Mouse (Mus musculus) midbrain, embryonic 16.5 days (tissue): ENCODE measurements at regions not wholly inside any gene's neighbourhood (a gene's known extent, or its start where the extent isn't known, plus 50 kb on each side); places are given as distances from the start of the nearest gene placed in this dataset.
A peak's percentile ranks its signal among the peaks of the same experiment; 100 is the strongest.

Experiments used
- ATAC-seq: fragments of 200-750 bp; cut with Nextera tagmentation; 2 replicates; pipeline ENCODE4 v1.8.0; 2017; ENCODE audit warnings: moderate TSS enrichment
- H3K27ac ChIP-seq: fragments of 300-500 bp; sonication (generic); 2 replicates; pipeline ENCODE4 v1.5.1; 2014; ENCODE audit warnings: mild to moderate bottlenecking, low read length, mixed read lengths
- H3K27me3 ChIP-seq: fragments of 300-500 bp; sonication (generic); 2 replicates; pipeline ENCODE4 v1.6.1; 2014; ENCODE audit warnings: low read depth, low read length, mixed read lengths; ENCODE audit not compliant: control insufficient read depth, insufficient read depth
- H3K36me3 ChIP-seq: fragments of 300-500 bp; sonication (generic); 2 replicates; pipeline ENCODE4 v1.6.1; 2014; ENCODE audit warnings: mild to moderate bottlenecking, low read length, moderate library complexity, mixed read lengths; ENCODE audit not compliant: control insufficient read depth, insufficient read depth
- H3K4me1 ChIP-seq: fragments of 300-500 bp; sonication (generic); 2 replicates; pipeline ENCODE4 v1.6.1; 2014; ENCODE audit warnings: mild to moderate bottlenecking, low read length, mixed read lengths; ENCODE audit not compliant: control insufficient read depth, insufficient read depth
- H3K4me2 ChIP-seq: fragments of 300-500 bp; sonication (generic); 2 replicates; pipeline ENCODE4 v1.6.1; 2014; ENCODE audit warnings: mild to moderate bottlenecking, low read length, mixed read lengths
- H3K4me3 ChIP-seq: fragments of 300-500 bp; sonication (generic); 2 replicates; pipeline ENCODE4 v1.5.1; 2014; ENCODE audit warnings: low read depth, mild to moderate bottlenecking, low read length, moderate library complexity, mixed read lengths
- H3K9ac ChIP-seq: fragments of 300-500 bp; sonication (generic); 2 replicates; pipeline ENCODE4 v1.6.1; 2014; ENCODE audit warnings: low read depth, low read length, mixed read lengths
- H3K9me3 ChIP-seq: fragments of 300-500 bp; sonication (generic); replicated peaks from 2 replicates; pipeline ENCODE4 v1.6.1; 2014; ENCODE audit warnings: mild to moderate bottlenecking, low read length, mixed read lengths; ENCODE audit not compliant: control insufficient read depth, poor library complexity, severe bottlenecking
- WGBS: fragments of 180-500 bp; shearing (Covaris S2); extraction: QIAGEN DNeasy Blood & Tissue Kit; methylation state at CpG from one replicate; pipeline ENCODE4 v1.1.7; 2014; 5-methylcytosine and 5-hydroxymethylcytosine counted together

- no peaks in the 10 kb centered on the region for H3K27me3 ChIP-seq
- H3K9ac ChIP-seq, result no peak overlapping the region
- H3K27ac ChIP-seq, result no peak overlapping the region
- H3K4me2 ChIP-seq, result no peak overlapping the region
- H3K4me3 ChIP-seq, result no peak overlapping the region
- ATAC-seq, result no peak
- H3K4me1 ChIP-seq, result no peaks in the 10 kb centered on the region
- no peaks in the 10 kb centered on the region for H3K36me3 ChIP-seq
- H3K9me3 ChIP-seq, result no peaks in the 10 kb centered on the region
Measured at GRCm38 (mm10) chrX:156598070-156598469, 817.0 kb downstream of the Phex start.

- no peak overlapping the region for H3K4me2 ChIP-seq
- no peaks in the 10 kb centered on the region for H3K27me3 ChIP-seq
- H3K36me3 ChIP-seq, result no peaks in the 10 kb centered on the region
- no peaks in the 10 kb centered on the region for H3K4me1 ChIP-seq
- 75% methylated on average over 5 of the region's 5 CpGs for WGBS
- H3K4me3 ChIP-seq, result no peak overlapping the region
- peak; percentile 71 for ATAC-seq
- H3K27ac ChIP-seq, result no peak overlapping the region
- H3K9ac ChIP-seq, result no peak overlapping the region
- H3K9me3 ChIP-seq, result no peaks in the 10 kb centered on the region
Measured at GRCm38 (mm10) chrX:156594735-156595134, 820.4 kb downstream of the Phex start.
